Mouse (Mus musculus): ENCODE data around the gene Frmd4a. TPM values are rescaled to one million over a fixed set of nuclear protein-coding genes. Genes with fewer than 3 reads are reported as not detected.

Gene Frmd4a
- total and polyA plus RNA-seq, 2 experiments from 2014 or later, result 40.7 to 55.8 TPM

DNA sequence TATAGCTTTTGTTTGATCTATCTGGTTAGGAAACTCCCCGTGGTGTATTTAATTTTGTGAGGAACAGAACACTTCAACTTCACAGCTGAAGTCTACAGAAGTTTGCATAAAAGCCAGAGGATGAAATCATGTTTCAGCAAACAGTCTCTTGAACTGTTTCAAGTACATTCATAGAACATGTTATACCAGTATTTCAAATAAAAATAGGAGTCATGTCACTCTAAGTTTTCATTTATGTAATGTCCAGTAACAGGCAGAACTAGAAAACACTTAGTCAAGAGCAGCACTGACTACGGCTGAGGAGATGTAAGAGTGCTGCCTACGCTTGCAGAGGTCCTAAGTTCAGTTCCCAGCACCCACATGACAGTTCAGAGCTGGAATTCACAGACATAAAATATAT is 609.4 kb downstream of the Frmd4a start:
- Histone ChIP-seq H3K4me2 (ENCODE audit: low read depth, low read length) (no peak overlapping the region), H3K4me3 (ENCODE audit: low read length) (no peak overlapping the region), H3K9ac (replicated peaks; ENCODE audit: low read length) (no peak overlapping the region), H3K27me3 (ENCODE audit: insufficient read depth, low read length) (no peaks in the 10 kb centered on the region), H3K4me1 (ENCODE audit: insufficient read depth, low read length) (no peaks in the 10 kb centered on the region), H3K27ac (no peak overlapping the region), H3K36me3 (ENCODE audit: insufficient read depth, low read length) (peaks cover 16% of the 10 kb centered on the region), H3K9me3 (ENCODE audit: low read length) (no peaks in the 10 kb centered on the region)
- TF ChIP-seq CTCF (IDR thresholded peaks at IDR 0.05; ENCODE audit: low read depth), result no peak
- DNase-seq (ENCODE audit: low spot score) (no peak), ATAC-seq (no peak)
- WGBS, result 96% methylated on average over 3 of the region's 3 CpGs

DNA sequence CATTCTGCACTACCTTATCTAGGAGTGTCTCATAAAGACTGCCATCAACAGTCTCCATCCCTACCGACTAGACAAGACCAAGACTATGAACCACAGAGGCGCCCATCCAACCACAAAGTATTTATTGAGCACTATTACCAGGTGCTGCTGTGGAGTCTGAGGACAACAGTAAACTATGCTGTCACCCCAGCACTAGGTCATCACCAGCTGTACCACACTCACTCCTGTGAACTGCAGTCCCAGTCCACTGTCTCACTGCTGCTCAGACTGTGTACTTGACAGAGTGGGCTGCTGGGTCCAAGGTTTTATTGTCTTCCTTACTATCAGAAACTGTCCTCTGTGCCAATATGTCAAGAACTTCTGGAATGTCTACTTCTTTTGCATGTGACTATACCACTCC is 611.4 kb downstream of the Frmd4a start:
- no peak overlapping the region for H3K4me2 ChIP-seq (ENCODE audit: low read depth, low read length)
- no peak overlapping the region for H3K4me3 ChIP-seq (ENCODE audit: low read length)
- no peaks in the 10 kb centered on the region for H3K27me3 ChIP-seq (ENCODE audit: insufficient read depth, low read length)
- ATAC-seq (no peak), DNase-seq (ENCODE audit: low spot score) (no peak)
- no peak for TF ChIP-seq CTCF (IDR thresholded peaks at IDR 0.05; ENCODE audit: low read depth)
- WGBS, result 94% methylated on average over 2 of the region's 2 CpGs
- no peak overlapping the region for H3K27ac ChIP-seq
- H3K4me1 ChIP-seq (ENCODE audit: insufficient read depth, low read length), result no peaks in the 10 kb centered on the region
- H3K9me3 ChIP-seq (ENCODE audit: low read length), result no peaks in the 10 kb centered on the region
- H3K9ac ChIP-seq (replicated peaks; ENCODE audit: low read length), result no peak overlapping the region
- H3K36me3 ChIP-seq (ENCODE audit: insufficient read depth, low read length), result peaks cover 21% of the 10 kb centered on the region; the same call in 1 of the 2 replicates

DNA sequence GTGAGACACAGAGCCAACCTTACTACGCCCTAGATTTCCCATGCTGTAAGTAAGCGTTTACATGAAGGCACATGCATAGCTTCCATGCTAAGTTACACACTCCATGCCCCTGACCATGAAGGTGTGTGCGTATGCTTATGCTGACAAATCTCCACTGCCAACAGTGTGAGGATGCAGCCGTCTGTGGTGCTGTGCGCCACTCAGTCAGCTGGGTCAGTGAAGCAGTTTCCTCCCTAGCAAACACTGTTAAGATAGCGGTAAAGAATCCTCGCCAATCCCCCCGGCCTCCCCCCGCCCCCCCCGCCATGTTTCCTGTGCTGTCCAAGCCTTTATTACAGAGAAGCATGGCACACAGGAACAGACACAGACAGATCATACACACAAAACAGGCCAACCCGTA is 612.0 kb downstream of the Frmd4a start:
- TF ChIP-seq CTCF (IDR thresholded peaks at IDR 0.05; ENCODE audit: low read depth), result no peak
- Histone ChIP-seq H3K4me3 (ENCODE audit: low read length) (no peak overlapping the region), H3K27ac (no peak overlapping the region), H3K9ac (replicated peaks; ENCODE audit: low read length) (no peak overlapping the region), H3K9me3 (ENCODE audit: low read length) (no peaks in the 10 kb centered on the region), H3K27me3 (ENCODE audit: insufficient read depth, low read length) (no peaks in the 10 kb centered on the region), H3K36me3 (ENCODE audit: insufficient read depth, low read length) (peaks cover 16% of the 10 kb centered on the region; the same call in 1 of the 2 replicates), H3K4me2 (ENCODE audit: low read depth, low read length) (no peak overlapping the region), H3K4me1 (ENCODE audit: insufficient read depth, low read length) (no peaks in the 10 kb centered on the region)
- ATAC-seq, result no peak
- WGBS, result 93% methylated on average over 11 of the region's 11 CpGs
- DNase-seq (ENCODE audit: low spot score), result no peak

DNA sequence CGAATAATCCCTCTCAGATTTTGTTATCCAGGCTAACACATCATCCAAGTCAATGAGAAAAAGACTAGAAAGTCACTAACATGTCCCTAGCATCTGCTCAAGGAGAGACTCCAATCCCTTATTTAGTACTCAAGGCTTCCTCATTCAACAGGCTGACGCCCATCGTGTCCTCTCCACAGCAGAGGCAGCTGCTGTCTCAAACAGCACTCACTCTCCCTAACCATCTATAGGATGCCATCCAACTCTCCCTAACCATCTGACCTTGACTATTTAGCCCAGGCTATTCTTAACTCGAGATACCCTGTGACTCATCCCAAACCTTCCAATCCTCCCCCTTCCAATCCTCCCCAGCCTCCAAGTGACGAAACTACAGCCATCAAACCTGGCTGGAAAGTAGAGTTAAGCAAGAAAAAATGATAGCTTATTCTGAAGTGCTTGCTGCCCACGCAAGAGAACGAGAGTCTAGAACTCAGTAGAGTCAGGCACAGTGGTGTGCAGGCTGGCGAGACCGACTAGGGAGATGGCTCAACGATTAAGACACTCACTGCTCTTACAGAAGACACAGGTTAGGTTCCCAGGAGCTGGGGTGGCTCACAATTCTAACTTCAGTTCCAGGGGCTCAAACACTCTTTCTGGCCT is 612.8 kb downstream of the Frmd4a start:
- no peak for TF ChIP-seq CTCF (IDR thresholded peaks at IDR 0.05; ENCODE audit: low read depth)
- no peaks in the 10 kb centered on the region for H3K4me1 ChIP-seq (ENCODE audit: insufficient read depth, low read length)
- no peak overlapping the region for H3K4me2 ChIP-seq (ENCODE audit: low read depth, low read length)
- H3K4me3 ChIP-seq (ENCODE audit: low read length), result no peak overlapping the region
- H3K36me3 ChIP-seq (ENCODE audit: insufficient read depth, low read length), result peaks cover 25% of the 10 kb centered on the region; the same call in 1 of the 2 replicates
- no peak overlapping the region for H3K9ac ChIP-seq (replicated peaks; ENCODE audit: low read length)
- ATAC-seq (no peak), DNase-seq (ENCODE audit: low spot score) (no peak)
- no peaks in the 10 kb centered on the region for H3K27me3 ChIP-seq (ENCODE audit: insufficient read depth, low read length)
- H3K9me3 ChIP-seq (ENCODE audit: low read length), result no peaks in the 10 kb centered on the region
- no peak overlapping the region for H3K27ac ChIP-seq
- 96% methylated on average over 10 of the region's 10 CpGs for WGBS

DNA sequence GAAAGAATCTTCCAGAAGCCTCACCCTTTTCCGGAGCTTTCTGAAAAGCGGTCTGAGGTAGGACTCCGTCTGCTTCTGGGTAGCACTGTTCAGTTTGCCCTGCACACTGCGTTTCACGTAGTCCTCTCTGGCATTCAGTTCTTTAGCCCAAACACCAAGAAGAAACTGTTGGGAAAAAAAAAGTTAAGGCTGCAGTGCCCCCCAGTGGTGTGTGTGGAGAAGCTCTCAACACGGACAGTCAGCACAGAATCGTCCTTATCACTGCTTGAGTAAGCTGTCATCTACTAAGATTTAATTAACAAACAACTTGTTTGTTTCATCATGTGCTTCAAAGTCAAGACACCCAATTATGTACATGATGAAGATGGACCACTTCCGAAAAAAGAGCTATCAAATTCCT is 618.3 kb downstream of the Frmd4a start:
- H3K4me1 ChIP-seq (ENCODE audit: insufficient read depth, low read length), result no peaks in the 10 kb centered on the region
- H3K27ac ChIP-seq, result no peak overlapping the region
- TF ChIP-seq CTCF (IDR thresholded peaks at IDR 0.05; ENCODE audit: low read depth), result peak; percentile 62
- H3K4me3 ChIP-seq (ENCODE audit: low read length), result no peak overlapping the region
- DNase-seq (ENCODE audit: low spot score) (peak; percentile 56), ATAC-seq (no peak)
- WGBS, result 82% methylated on average over 8 of the region's 8 CpGs
- no peak overlapping the region for H3K9ac ChIP-seq (replicated peaks; ENCODE audit: low read length)
- H3K36me3 ChIP-seq (ENCODE audit: insufficient read depth, low read length), result peaks cover 44% of the 10 kb centered on the region; the same call in 1 of the 2 replicates
- H3K27me3 ChIP-seq (ENCODE audit: insufficient read depth, low read length), result no peaks in the 10 kb centered on the region
- no peaks in the 10 kb centered on the region for H3K9me3 ChIP-seq (ENCODE audit: low read length)
- no peak overlapping the region for H3K4me2 ChIP-seq (ENCODE audit: low read depth, low read length)

DNA sequence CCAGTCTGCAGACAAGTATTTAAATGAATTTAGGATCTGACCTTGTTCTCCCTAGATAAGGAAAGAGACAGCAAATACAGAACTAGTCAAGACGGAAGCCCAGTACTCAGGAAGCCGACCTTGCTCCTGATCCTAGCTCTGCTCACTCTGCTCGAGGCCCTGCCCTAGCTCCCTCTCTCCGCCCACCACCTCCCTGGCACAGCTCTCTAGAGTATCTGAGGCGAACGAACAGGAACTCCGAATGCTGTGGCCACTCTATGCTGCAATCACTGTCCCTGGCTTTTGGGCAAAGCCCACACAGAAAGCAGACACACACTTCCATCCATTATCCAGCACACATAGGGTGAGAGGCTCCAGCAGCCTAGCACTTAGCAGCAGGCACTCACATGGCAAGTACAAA is 619.1 kb downstream of the Frmd4a start:
- H3K9me3 ChIP-seq (ENCODE audit: low read length), result no peaks in the 10 kb centered on the region
- no peak for TF ChIP-seq CTCF (IDR thresholded peaks at IDR 0.05; ENCODE audit: low read depth)
- DNase-seq (ENCODE audit: low spot score) (no peak), ATAC-seq (no peak)
- no peaks in the 10 kb centered on the region for H3K27me3 ChIP-seq (ENCODE audit: insufficient read depth, low read length)
- H3K4me1 ChIP-seq (ENCODE audit: insufficient read depth, low read length), result no peaks in the 10 kb centered on the region
- no peak overlapping the region for H3K27ac ChIP-seq
- no peak overlapping the region for H3K4me3 ChIP-seq (ENCODE audit: low read length)
- no peak overlapping the region for H3K4me2 ChIP-seq (ENCODE audit: low read depth, low read length)
- WGBS, result 85% methylated on average over 7 of the region's 7 CpGs
- peaks cover 44% of the 10 kb centered on the region; the same call in 1 of the 2 replicates for H3K36me3 ChIP-seq (ENCODE audit: insufficient read depth, low read length)
- H3K9ac ChIP-seq (replicated peaks; ENCODE audit: low read length), result no peak overlapping the region

DNA sequence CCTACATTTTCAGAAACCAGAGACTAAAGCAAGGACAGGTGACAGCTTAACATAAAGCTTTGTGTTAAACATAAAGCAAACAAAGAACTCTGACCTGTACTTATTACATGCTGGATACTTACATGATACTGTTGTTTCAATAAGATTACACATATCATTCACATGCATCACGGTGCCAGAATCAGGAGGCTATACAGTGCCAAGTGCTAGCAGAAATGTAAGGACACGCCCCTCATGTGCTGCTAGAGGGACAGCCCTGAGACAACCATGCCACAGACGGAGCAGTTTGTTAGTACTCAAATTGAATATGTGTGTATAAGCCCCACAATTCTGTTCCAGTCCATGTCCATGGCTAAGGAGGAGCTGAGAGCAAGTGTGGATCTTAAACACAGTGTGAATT is 620.7 kb downstream of the Frmd4a start:
- Histone ChIP-seq H3K4me3 (ENCODE audit: low read length) (no peak overlapping the region), H3K4me1 (ENCODE audit: insufficient read depth, low read length) (no peaks in the 10 kb centered on the region), H3K36me3 (ENCODE audit: insufficient read depth, low read length) (peaks cover 43% of the 10 kb centered on the region; the same call in 1 of the 2 replicates), H3K27me3 (ENCODE audit: insufficient read depth, low read length) (no peaks in the 10 kb centered on the region), H3K9ac (replicated peaks; ENCODE audit: low read length) (no peak overlapping the region), H3K27ac (no peak overlapping the region), H3K4me2 (ENCODE audit: low read depth, low read length) (no peak overlapping the region), H3K9me3 (ENCODE audit: low read length) (no peaks in the 10 kb centered on the region)
- DNase-seq (ENCODE audit: low spot score) (no peak), ATAC-seq (no peak)
- no peak for TF ChIP-seq CTCF (IDR thresholded peaks at IDR 0.05; ENCODE audit: low read depth)
- WGBS, result 88% methylated on average over 3 of the region's 3 CpGs

Data from hindbrain, postnatal 0 days (tissue).